Mouse (Mus musculus) intestine, postnatal 0 days (tissue): ENCODE measurements around the gene Arrdc1. TPM values are rescaled to one million over a fixed set of nuclear protein-coding genes. Genes with fewer than 3 reads are reported as not detected.

ENCODE experiments used
- ATAC-seq: fragments of 200-750 bp; cut with Nextera tagmentation; 2 replicates; pipeline ENCODE4 v1.8.0; 2017; ENCODE audit warnings: mild to moderate bottlenecking, moderate TSS enrichment, moderate library complexity
- H3K27ac ChIP-seq: fragments of 300-500 bp; sonication (generic); 2 replicates; pipeline ENCODE4 v1.5.1; 2014; ENCODE audit warnings: mild to moderate bottlenecking, low read depth, low read length, moderate library complexity
- H3K27me3 ChIP-seq: fragments of 300-500 bp; sonication (generic); replicated peaks from 2 replicates; pipeline ENCODE4 v1.6.1; 2014; ENCODE audit warnings: low read length, mixed read lengths; ENCODE audit not compliant: control insufficient read depth, insufficient read depth
- H3K36me3 ChIP-seq: fragments of 300-500 bp; sonication (generic); 2 replicates; pipeline ENCODE4 v1.6.1; 2014; ENCODE audit warnings: mild to moderate bottlenecking, moderate library complexity; ENCODE audit not compliant: control insufficient read depth, insufficient read depth
- H3K4me1 ChIP-seq: fragments of 300-500 bp; sonication (generic); replicated peaks from 2 replicates; pipeline ENCODE4 v1.6.1; 2014; ENCODE audit warnings: antibody characterized with exemption, low read length, mixed read lengths; ENCODE audit not compliant: control insufficient read depth, insufficient read depth
- H3K4me2 ChIP-seq: fragments of 300-500 bp; sonication (generic); replicated peaks from 2 replicates; pipeline ENCODE4 v1.6.1; 2014; ENCODE audit warnings: low read depth, mild to moderate bottlenecking, moderate library complexity
- H3K4me3 ChIP-seq: fragments of 300-500 bp; sonication (generic); 2 replicates; pipeline ENCODE4 v1.5.1; 2014; ENCODE audit warnings: low read depth, low read length
- H3K9ac ChIP-seq: fragments of 300-500 bp; sonication (generic); 2 replicates; pipeline ENCODE4 v1.6.1; 2014; ENCODE audit warnings: mild to moderate bottlenecking, low read depth, low read length
- H3K9me3 ChIP-seq: fragments of 300-500 bp; sonication (generic); 2 replicates; pipeline ENCODE4 v1.6.1; 2016; ENCODE audit warnings: mixed run types; ENCODE audit not compliant: control insufficient read depth
- CTCF ChIP-seq: sonication (generic); IDR thresholded peaks from 2 replicates; pipeline ENCODE4 v1.5.1; 2016; ENCODE audit warnings: low read depth, mild to moderate bottlenecking, control low read depth, antibody characterized with exemption, moderate library complexity
- WGBS: fragments of 180-500 bp; shearing (Covaris S2); extraction: QIAGEN DNeasy Blood & Tissue Kit; methylation state at CpG from one replicate; pipeline ENCODE4 v1.1.7; 2014; 5-methylcytosine and 5-hydroxymethylcytosine counted together
- polyA plus RNA-seq: library from polyadenylated mRNA; unstranded; fragments of >200 nt; fragmentation: Nextera tagmentation; extraction: Ambion mirVana; gene quantifications from 2 replicates; pipeline ENCODE4 v1.2.1, GENCODE M21; 2015

Arrdc1 gene
- polyA plus RNA-seq, 1 experiment from 2014 or later = 68.4 TPM

- H3K9me3 ChIP-seq = no peaks in the 10 kb centered on the region
- no peak for ATAC-seq
- H3K4me1 ChIP-seq = no peaks in the 10 kb centered on the region
- TF ChIP-seq CTCF = peak; percentile 31
- H3K9ac ChIP-seq = no peak overlapping the region
- no peak overlapping the region for H3K4me2 ChIP-seq
- H3K4me3 ChIP-seq = no peak overlapping the region
- H3K27me3 ChIP-seq = no peaks in the 10 kb centered on the region
- H3K27ac ChIP-seq = no peak overlapping the region
- 80% methylated on average over 6 of the region's 6 CpGs for WGBS
- no peaks in the 10 kb centered on the region for H3K36me3 ChIP-seq
Measured at GRCm38 (mm10) chr2:24902999-24903398, 32.1 kb downstream of the Arrdc1 start.

GRCm38 (mm10) chr2:24901055-24901454 is 34.0 kb downstream of the Arrdc1 start:
- no peaks in the 10 kb centered on the region for H3K36me3 ChIP-seq
- H3K27ac ChIP-seq = no peak overlapping the region
- H3K4me1 ChIP-seq = no peaks in the 10 kb centered on the region
- H3K9me3 ChIP-seq = no peaks in the 10 kb centered on the region
- TF ChIP-seq CTCF = no peak
- ATAC-seq = no peak
- no peak overlapping the region for H3K4me2 ChIP-seq
- H3K4me3 ChIP-seq = no peak overlapping the region
- H3K9ac ChIP-seq = no peak overlapping the region
- H3K27me3 ChIP-seq = no peaks in the 10 kb centered on the region
- 51% methylated on average over 5 of the region's 5 CpGs for WGBS

GRCm38 (mm10) chr2:24899292-24899691 is 35.8 kb downstream of the Arrdc1 start:
- no peaks in the 10 kb centered on the region for H3K27me3 ChIP-seq
- H3K9ac ChIP-seq = no peak overlapping the region
- no peaks in the 10 kb centered on the region for H3K9me3 ChIP-seq
- no peak overlapping the region for H3K27ac ChIP-seq
- no peak for ATAC-seq
- no peaks in the 10 kb centered on the region for H3K4me1 ChIP-seq
- H3K36me3 ChIP-seq = no peaks in the 10 kb centered on the region
- TF ChIP-seq CTCF = no peak
- no peak overlapping the region for H3K4me2 ChIP-seq
- no peak overlapping the region for H3K4me3 ChIP-seq
- 82% methylated on average over 2 of the region's 2 CpGs for WGBS

DNA sequence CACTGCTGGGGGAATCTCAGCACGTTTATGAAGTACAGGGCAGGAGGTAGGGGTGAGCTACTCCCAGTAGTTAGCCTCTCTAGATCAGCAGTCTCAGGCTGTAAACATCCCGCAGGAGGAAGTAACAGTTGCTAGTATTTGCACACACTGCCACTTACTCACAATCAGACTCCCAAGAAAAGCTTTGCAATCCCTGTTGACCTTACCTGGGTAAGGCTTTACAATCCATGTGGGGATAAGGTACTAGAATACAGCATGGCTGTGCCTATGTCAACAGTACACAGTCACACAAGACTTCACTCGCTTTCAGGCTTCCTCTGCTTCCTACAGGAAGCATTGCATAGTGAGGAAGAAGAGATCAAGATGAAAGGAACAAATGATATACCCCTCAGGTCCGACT is 38.3 kb downstream of the Arrdc1 start:
- no peaks in the 10 kb centered on the region for H3K4me1 ChIP-seq
- 52% methylated on average over 4 of the region's 4 CpGs for WGBS
- no peaks in the 10 kb centered on the region for H3K36me3 ChIP-seq
- no peak overlapping the region for H3K27ac ChIP-seq
- H3K4me2 ChIP-seq = no peak overlapping the region
- no peak for TF ChIP-seq CTCF
- no peaks in the 10 kb centered on the region for H3K27me3 ChIP-seq
- no peaks in the 10 kb centered on the region for H3K9me3 ChIP-seq
- no peak overlapping the region for H3K4me3 ChIP-seq
- peak; percentile 59 for ATAC-seq
- no peak overlapping the region for H3K9ac ChIP-seq

- H3K27ac ChIP-seq = no peak overlapping the region
- H3K9me3 ChIP-seq = no peaks in the 10 kb centered on the region
- H3K27me3 ChIP-seq = no peaks in the 10 kb centered on the region
- TF ChIP-seq CTCF = no peak
- H3K36me3 ChIP-seq = no peaks in the 10 kb centered on the region
- H3K4me2 ChIP-seq = no peak overlapping the region
- 91% methylated on average over 1 of the region's 1 CpGs for WGBS
- no peak overlapping the region for H3K4me3 ChIP-seq
- H3K9ac ChIP-seq = no peak overlapping the region
- no peaks in the 10 kb centered on the region; the same call in 1 of the 2 replicates for H3K4me1 ChIP-seq
- ATAC-seq = no peak
Measured at GRCm38 (mm10) chr2:24894211-24894610, 40.8 kb downstream of the Arrdc1 start.

GRCm38 (mm10) chr2:24892318-24892717 is 42.7 kb downstream of the Arrdc1 start:
- Histone ChIP-seq H3K36me3 (no peaks in the 10 kb centered on the region), H3K9ac (no peak overlapping the region), H3K4me3 (no peak overlapping the region), H3K27me3 (no peaks in the 10 kb centered on the region), H3K4me1 (no peaks in the 10 kb centered on the region; the same call in 1 of the 2 replicates), H3K4me2 (no peak overlapping the region), H3K27ac (no peak overlapping the region), H3K9me3 (no peaks in the 10 kb centered on the region)
- WGBS = 78% methylated on average over 5 of the region's 5 CpGs
- ATAC-seq = no peak
- no peak for TF ChIP-seq CTCF
